Mouse (Mus musculus): Measurements from ENCODE around the gene Prl8a8. TPM values are rescaled to one million over a fixed set of nuclear protein-coding genes. Genes with fewer than 3 reads are reported as not detected.

Gene Prl8a8
- not detected in 2 replicates for polyA plus RNA-seq (2014; fragmentation: Nextera tagmentation; extraction: Ambion mirVana)

DNA sequence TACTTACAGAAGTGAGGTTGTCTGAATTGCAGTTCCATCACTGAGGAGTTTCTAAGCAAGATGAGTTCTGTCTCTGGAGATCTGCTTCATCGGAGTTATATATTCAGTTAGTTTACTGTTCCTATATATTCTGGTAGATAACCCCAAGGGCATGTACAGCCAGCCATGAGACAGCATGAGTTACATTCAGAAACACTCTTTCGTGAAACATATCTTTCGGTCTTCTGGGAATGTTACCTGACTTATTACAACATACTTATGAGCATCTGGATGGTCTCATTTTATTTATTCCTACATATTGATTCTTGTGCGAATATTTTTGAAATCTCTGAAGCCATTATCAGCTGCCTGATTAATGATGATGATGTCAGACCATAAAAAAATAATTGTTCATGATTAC lies at the start of gene Prl8a8:
TSS of gene Prl8a8 (minus strand) at position 101 of the 400 bp plus-strand sequence.
- H3K9ac ChIP-seq (ENCODE audit: low read length), result no peak within 1 kb of the TSS
- no peak for ATAC-seq (ENCODE audit: insufficient number of reproducible peaks, low FRiP score, low TSS enrichment, low read depth)
- no peak within 1 kb of the TSS for H3K4me2 ChIP-seq (ENCODE audit: low read depth, severe bottlenecking)
- H3K36me3 ChIP-seq (ENCODE audit: control insufficient read depth, insufficient read depth, low read length), result no peaks in the 10 kb centered on the region
- no peaks in the 10 kb centered on the region for H3K27me3 ChIP-seq (ENCODE audit: control insufficient read depth, insufficient read depth, low read length)
- no peaks in the 10 kb centered on the region for H3K9me3 ChIP-seq (ENCODE audit: control insufficient read depth, low read length)
- H3K27ac ChIP-seq (replicated peaks; ENCODE audit: low read depth, low read length), result no peak within 1 kb of the TSS
- DNase-seq (ENCODE audit: low spot score), result no peak
- 91% methylated on average over 4 of the region's 4 CpGs for WGBS
- H3K4me3 ChIP-seq (ENCODE audit: low read depth, low read length), result no peak within 1 kb of the TSS
- H3K4me1 ChIP-seq (ENCODE audit: control insufficient read depth, insufficient read depth, low read length), result no peaks in the 10 kb centered on the region

DNA sequence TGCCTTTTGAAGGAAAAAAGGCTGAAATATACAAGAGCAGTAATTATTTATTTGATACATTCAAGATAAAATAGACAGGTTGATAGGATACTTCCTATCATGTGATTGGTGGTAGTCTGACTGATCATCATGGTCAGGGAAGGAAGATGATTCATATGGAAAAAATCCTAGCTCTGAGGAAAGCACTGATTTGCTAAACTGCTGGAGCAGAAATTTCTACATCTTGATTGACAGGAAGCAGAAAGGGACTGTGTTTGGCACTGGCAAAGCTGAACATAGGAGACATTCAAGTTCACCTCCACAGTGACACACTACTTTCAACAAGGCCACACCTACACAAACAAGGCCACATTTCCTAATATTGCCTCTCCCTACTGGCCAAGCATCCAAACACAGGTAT lies 40.3 kb upstream of the Prl8a8 start:
- Histone ChIP-seq H3K27ac (replicated peaks; ENCODE audit: low read depth, low read length) (no peak overlapping the region), H3K4me1 (ENCODE audit: control insufficient read depth, insufficient read depth, low read length) (no peaks in the 10 kb centered on the region), H3K27me3 (ENCODE audit: control insufficient read depth, insufficient read depth, low read length) (no peaks in the 10 kb centered on the region), H3K4me2 (ENCODE audit: low read depth, severe bottlenecking) (no peak overlapping the region), H3K9me3 (ENCODE audit: control insufficient read depth, low read length) (no peaks in the 10 kb centered on the region), H3K9ac (ENCODE audit: low read length) (no peak overlapping the region), H3K36me3 (ENCODE audit: control insufficient read depth, insufficient read depth, low read length) (no peaks in the 10 kb centered on the region), H3K4me3 (ENCODE audit: low read depth, low read length) (no peak overlapping the region)
- DNase-seq (ENCODE audit: low spot score) (no peak), ATAC-seq (ENCODE audit: insufficient number of reproducible peaks, low FRiP score, low TSS enrichment, low read depth) (no peak)

DNA sequence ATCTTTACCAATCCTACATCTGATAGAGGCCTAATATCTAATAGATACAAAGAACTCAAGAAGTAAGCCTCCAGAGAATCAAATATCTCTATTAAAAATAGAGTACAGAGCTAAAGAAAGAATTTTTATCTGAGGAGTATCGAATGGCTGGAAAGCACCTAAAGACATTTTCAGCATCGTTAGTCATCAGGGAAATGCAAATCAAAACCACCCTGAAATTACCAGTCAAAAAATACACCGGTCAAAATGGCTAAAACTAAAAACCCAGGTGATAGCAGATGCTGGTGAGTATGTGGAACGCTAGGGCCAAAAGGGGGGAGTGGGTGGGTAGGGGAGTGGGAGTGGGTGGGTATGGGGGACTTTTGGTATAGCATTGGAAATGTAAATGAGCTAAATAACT lies 10.1 kb upstream of the Prl8a8 start:
- Histone ChIP-seq H3K27ac (replicated peaks; ENCODE audit: low read depth, low read length) (no peak overlapping the region), H3K4me3 (ENCODE audit: low read depth, low read length) (no peak overlapping the region), H3K27me3 (ENCODE audit: control insufficient read depth, insufficient read depth, low read length) (no peaks in the 10 kb centered on the region), H3K36me3 (ENCODE audit: control insufficient read depth, insufficient read depth, low read length) (no peaks in the 10 kb centered on the region), H3K9me3 (ENCODE audit: control insufficient read depth, low read length) (no peaks in the 10 kb centered on the region), H3K4me2 (ENCODE audit: low read depth, severe bottlenecking) (no peak overlapping the region), H3K9ac (ENCODE audit: low read length) (no peak overlapping the region), H3K4me1 (ENCODE audit: control insufficient read depth, insufficient read depth, low read length) (no peaks in the 10 kb centered on the region)
- ATAC-seq (ENCODE audit: insufficient number of reproducible peaks, low FRiP score, low TSS enrichment, low read depth) (no peak), DNase-seq (ENCODE audit: low spot score) (no peak)
- WGBS, result 79% methylated on average over 4 of the region's 4 CpGs

DNA sequence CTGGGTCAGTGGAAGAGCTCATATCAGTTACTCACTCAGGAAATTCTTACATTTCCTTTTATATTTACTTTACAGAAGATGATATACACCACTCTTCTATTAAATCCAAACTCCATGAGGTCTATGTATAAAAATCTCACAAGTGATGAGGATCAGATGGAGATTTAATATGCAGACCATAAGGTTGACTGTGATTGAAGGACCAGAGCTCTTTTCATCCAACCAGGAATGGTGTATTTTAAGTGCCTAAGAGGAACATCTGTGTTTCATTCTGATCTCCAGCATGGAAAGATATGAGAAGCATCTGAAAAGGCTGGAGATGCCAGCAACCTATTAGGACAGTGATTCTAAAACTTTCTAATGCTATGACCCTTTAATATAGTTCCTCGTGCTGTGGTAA lies 5.4 kb downstream of the Prl8a8 start:
- no peak overlapping the region for H3K27ac ChIP-seq (replicated peaks; ENCODE audit: low read depth, low read length)
- H3K9me3 ChIP-seq (ENCODE audit: control insufficient read depth, low read length), result no peaks in the 10 kb centered on the region
- no peak for DNase-seq (ENCODE audit: low spot score)
- no peaks in the 10 kb centered on the region for H3K27me3 ChIP-seq (ENCODE audit: control insufficient read depth, insufficient read depth, low read length)
- no peak overlapping the region for H3K4me2 ChIP-seq (ENCODE audit: low read depth, severe bottlenecking)
- no peak overlapping the region for H3K9ac ChIP-seq (ENCODE audit: low read length)
- H3K4me3 ChIP-seq (ENCODE audit: low read depth, low read length), result no peak overlapping the region
- WGBS, result 71% methylated on average over 1 of the region's 1 CpGs
- no peaks in the 10 kb centered on the region for H3K36me3 ChIP-seq (ENCODE audit: control insufficient read depth, insufficient read depth, low read length)
- no peaks in the 10 kb centered on the region for H3K4me1 ChIP-seq (ENCODE audit: control insufficient read depth, insufficient read depth, low read length)
- ATAC-seq (ENCODE audit: insufficient number of reproducible peaks, low FRiP score, low TSS enrichment, low read depth), result no peak

Other genes starting within 250 kb of the Prl8a8 start
- gene Prl6a1, start 200.6 kb downstream of the Prl8a8 start, polyA plus RNA-seq (2014; fragmentation: Nextera tagmentation; extraction: Ambion mirVana), result not detected in 2 replicates
- gene Prl8a2, start 167.5 kb downstream of the Prl8a8 start, polyA plus RNA-seq (2014; fragmentation: Nextera tagmentation; extraction: Ambion mirVana), result not detected in 2 replicates
- gene Prl2b1, start 122.4 kb downstream of the Prl8a8 start, polyA plus RNA-seq (2014; fragmentation: Nextera tagmentation; extraction: Ambion mirVana), result not detected in 2 replicates
- not detected in 2 replicates for gene Prl8a6, start 74.5 kb downstream of the Prl8a8 start, polyA plus RNA-seq (2014; fragmentation: Nextera tagmentation; extraction: Ambion mirVana)
- gene Prl8a9, start 51.4 kb upstream of the Prl8a8 start, polyA plus RNA-seq (2014; fragmentation: Nextera tagmentation; extraction: Ambion mirVana), result not detected in 2 replicates
- gene Prl8a1, start 69.0 kb upstream of the Prl8a8 start, polyA plus RNA-seq (2014; fragmentation: Nextera tagmentation; extraction: Ambion mirVana), result not detected in 2 replicates
- gene Prl7b1, start 97.4 kb upstream of the Prl8a8 start, polyA plus RNA-seq (2014; fragmentation: Nextera tagmentation; extraction: Ambion mirVana), result not detected in 2 replicates
- gene Prl7a1, start 129.3 kb upstream of the Prl8a8 start, polyA plus RNA-seq (2014; fragmentation: Nextera tagmentation; extraction: Ambion mirVana), result not detected in 2 replicates
- not detected in 2 replicates for gene Prl7a2, start 154.8 kb upstream of the Prl8a8 start, polyA plus RNA-seq (2014; fragmentation: Nextera tagmentation; extraction: Ambion mirVana)
- not detected in 2 replicates for gene Prl7d1, start 203.5 kb upstream of the Prl8a8 start, polyA plus RNA-seq (2014; fragmentation: Nextera tagmentation; extraction: Ambion mirVana)